ENCODE assay signal across 13 mouse cellular contexts in genomic region chr17:28041298-28041697, GRCm38 (mm10). TPM values are rescaled to one million over a fixed set of nuclear protein-coding genes. Genes with fewer than 3 reads are reported as not detected.
DNase-seq lines count a peak whose midpoint lies in the region; ATAC-seq and TF ChIP-seq lines count a peak whose summit lies in the region.
"Had no signal": no experiment of that assay in that cellular context is flagged by ENCODE, and none has a peak within 500 bp of the region (broad histone marks: within the 10 kb centered on the region; RNA-seq: fewer than 3 reads in every experiment).

No protein-coding gene starts in this region.

- TF ChIP-seq POLR2A in cerebellum, adult 2 months (IDR thresholded peaks at IDR 0.05; ENCODE audit: borderline replicate concordance, insufficient read depth, low read length), result no peak

- no peak for TF ChIP-seq CTCF in cerebellum, adult 2 months (IDR thresholded peaks at IDR 0.05; ENCODE audit: borderline replicate concordance, insufficient read depth, low read depth, low read length)

- peak overlapping the region; percentile 2 for H3K4me3 ChIP-seq in cerebellum, adult 2 months (replicated peaks; ENCODE audit: insufficient read depth, low read depth, low read length)
- H3K4me3 ChIP-seq in embryonic facial prominence, embryonic 10.5 days, result peak overlapping the region; percentile 36; the same call in 1 of the 2 replicates
- H3K4me3 ChIP-seq in hindbrain, embryonic 11.5 days (ENCODE audit: low read depth, low read length), result peak overlapping the region; percentile 17
- H3K4me3 ChIP-seq in midbrain, embryonic 14.5 days (replicated peaks; ENCODE audit: low read depth, low read length), result peak overlapping the region; percentile 38
- no peak overlapping the region for H3K4me3 ChIP-seq in intestine, embryonic 16.5 days (ENCODE audit: low read length)
- H3K4me3 ChIP-seq: liver, embryonic 15.5 days had no signal

- ATAC-seq in hindbrain, embryonic 11.5 days (ENCODE audit: low FRiP score), result no peak
- ATAC-seq in midbrain, embryonic 14.5 days (ENCODE audit: low FRiP score, low TSS enrichment), result no peak
- ATAC-seq in intestine, embryonic 16.5 days, result no peak

- H3K36me3 ChIP-seq in embryonic facial prominence, embryonic 10.5 days (replicated peaks), result peaks cover 55% of the 10 kb centered on the region
- H3K36me3 ChIP-seq in hindbrain, embryonic 11.5 days (ENCODE audit: control insufficient read depth, insufficient read depth, low read length), result no peaks in the 10 kb centered on the region
- H3K36me3 ChIP-seq in midbrain, embryonic 14.5 days (ENCODE audit: control insufficient read depth, insufficient read depth, low read length), result peaks cover 15% of the 10 kb centered on the region
- H3K36me3 ChIP-seq in intestine, embryonic 16.5 days (ENCODE audit: control insufficient read depth, insufficient read depth, low read length), result peaks cover 2% of the 10 kb centered on the region; the same call in 1 of the 2 replicates

- H3K9me3 ChIP-seq in embryonic facial prominence, embryonic 10.5 days, result no peaks in the 10 kb centered on the region
- H3K9me3 ChIP-seq in hindbrain, embryonic 11.5 days (ENCODE audit: control insufficient read depth, low read length), result no peaks in the 10 kb centered on the region
- H3K9me3 ChIP-seq in midbrain, embryonic 14.5 days (ENCODE audit: control insufficient read depth, low read length), result no peaks in the 10 kb centered on the region
- no peaks in the 10 kb centered on the region for H3K9me3 ChIP-seq in intestine, embryonic 16.5 days (ENCODE audit: control insufficient read depth, low read length)
- H3K9me3 ChIP-seq: liver, embryonic 15.5 days had no signal

- WGBS in cerebellum, adult 2 months, result 70% methylated on average over 13 of the region's 13 CpGs
- 83% methylated on average over 13 of the region's 13 CpGs for WGBS in embryonic facial prominence, embryonic 10.5 days
- 57% methylated on average over 13 of the region's 13 CpGs for WGBS in hindbrain, embryonic 11.5 days
- 52% methylated on average over 13 of the region's 13 CpGs for WGBS in midbrain, embryonic 14.5 days
- 85% methylated on average over 13 of the region's 13 CpGs for WGBS in intestine, embryonic 16.5 days

- no peak overlapping the region for H3K27ac ChIP-seq in cerebellum, adult 2 months (ENCODE audit: insufficient read depth, low read length)
- peak overlapping the region; percentile 74 for H3K27ac ChIP-seq in embryonic facial prominence, embryonic 10.5 days (replicated peaks)
- H3K27ac ChIP-seq in hindbrain, embryonic 11.5 days (ENCODE audit: low read depth, low read length), result peak overlapping the region; percentile 85
- peak overlapping the region; percentile 89 for H3K27ac ChIP-seq in midbrain, embryonic 14.5 days (replicated peaks; ENCODE audit: low read depth, low read length)
- H3K27ac ChIP-seq in intestine, embryonic 16.5 days (ENCODE audit: low read length), result no peak overlapping the region
- H3K27ac ChIP-seq: liver, embryonic 15.5 days; stomach, postnatal 0 days had no signal

- H3K9ac ChIP-seq in hindbrain, embryonic 11.5 days (ENCODE audit: low read depth, low read length), result peak overlapping the region; percentile 61
- peak overlapping the region; percentile 71 for H3K9ac ChIP-seq in midbrain, embryonic 14.5 days (replicated peaks; ENCODE audit: low read length)
- no peak overlapping the region for H3K9ac ChIP-seq in intestine, embryonic 16.5 days (ENCODE audit: low read depth, low read length)
- H3K9ac ChIP-seq: liver, embryonic 15.5 days had no signal

- no peak for DNase-seq in cerebellum, adult 2 months
- no peak for DNase-seq in cerebellum, adult 11 months
- DNase-seq in embryonic facial prominence, embryonic 10.5 days (ENCODE audit: low spot score), result no peak
- peak; percentile 52 for DNase-seq in hindbrain, embryonic 11.5 days (ENCODE audit: low spot score)
- peak; percentile 69 for DNase-seq in midbrain, embryonic 14.5 days
- no peak for DNase-seq in adrenal gland, postnatal 4 days (ENCODE audit: low spot score in 2 of 2)
- no peak for DNase-seq in testis, postnatal 10 days (ENCODE audit: low spot score)
- DNase-seq: cerebellum, postnatal 36 days; heart, adult 18-20 months; kidney, postnatal 25 days had no signal

- H3K4me2 ChIP-seq in hindbrain, embryonic 11.5 days (replicated peaks; ENCODE audit: low read depth, low read length), result peak overlapping the region; percentile 42
- H3K4me2 ChIP-seq in midbrain, embryonic 14.5 days (ENCODE audit: low read length), result peak overlapping the region; percentile 66
- no peak overlapping the region for H3K4me2 ChIP-seq in intestine, embryonic 16.5 days (ENCODE audit: low read depth, low read length)
- H3K4me2 ChIP-seq: liver, embryonic 15.5 days had no signal

- no peaks in the 10 kb centered on the region for H3K27me3 ChIP-seq in cerebellum, adult 2 months (ENCODE audit: control insufficient read depth, insufficient read depth, low read length)
- no peaks in the 10 kb centered on the region for H3K27me3 ChIP-seq in embryonic facial prominence, embryonic 10.5 days (replicated peaks; ENCODE audit: low read depth, poor library complexity, severe bottlenecking)
- no peaks in the 10 kb centered on the region for H3K27me3 ChIP-seq in hindbrain, embryonic 11.5 days (ENCODE audit: control insufficient read depth, insufficient read depth, low read length)
- H3K27me3 ChIP-seq in midbrain, embryonic 14.5 days (ENCODE audit: control insufficient read depth, insufficient read depth, low read length), result no peaks in the 10 kb centered on the region
- H3K27me3 ChIP-seq in intestine, embryonic 16.5 days (replicated peaks; ENCODE audit: control insufficient read depth, insufficient read depth, low read length), result no peaks in the 10 kb centered on the region
- H3K27me3 ChIP-seq: liver, embryonic 15.5 days had no signal

- H3K4me1 ChIP-seq in cerebellum, adult 2 months (ENCODE audit: control insufficient read depth, insufficient read depth, low read length), result peaks cover 42% of the 10 kb centered on the region
- peaks cover 54% of the 10 kb centered on the region for H3K4me1 ChIP-seq in embryonic facial prominence, embryonic 10.5 days
- H3K4me1 ChIP-seq in hindbrain, embryonic 11.5 days (replicated peaks; ENCODE audit: control insufficient read depth, insufficient read depth, low read length), result peaks cover 15% of the 10 kb centered on the region
- H3K4me1 ChIP-seq in midbrain, embryonic 14.5 days (ENCODE audit: control insufficient read depth, insufficient read depth, low read length), result peaks cover 37% of the 10 kb centered on the region
- no peaks in the 10 kb centered on the region for H3K4me1 ChIP-seq in intestine, embryonic 16.5 days (ENCODE audit: control insufficient read depth, insufficient read depth, low read length)
- H3K4me1 ChIP-seq: liver, embryonic 15.5 days had no signal

RNA-seq across cellular contexts. Expression of gene Tcp11, which starts 39.1 kb away (rescaled TPM):
- 0.43 and 0.70 TPM in 2 replicates for polyA plus RNA-seq in cerebellum, adult 2 months (2012; rRNA removed)
- polyA plus RNA-seq in embryonic facial prominence, embryonic 10.5 days (2016; fragmentation: Nextera tagmentation; extraction: Ambion mirVana), result 0.54 and 0.83 TPM in 2 replicates
- 0.99 and 1.3 TPM in 2 replicates for polyA plus RNA-seq in hindbrain, embryonic 11.5 days (2014; fragmentation: Nextera tagmentation; extraction: Ambion mirVana)
- 0.88 and 1.1 TPM in 2 replicates for polyA plus RNA-seq in midbrain, embryonic 14.5 days (2014; fragmentation: Nextera tagmentation; extraction: Ambion mirVana)
- total RNA-seq in adrenal gland, postnatal 4 days (2021), result 1 to 10 TPM in 1 of 2 experiments, under 1 TPM in 1; 0.31 to 3.3 TPM
- polyA plus RNA-seq in intestine, embryonic 16.5 days (2015; fragmentation: Nextera tagmentation; extraction: Ambion mirVana), result 1.6 TPM in 2 replicates

Comparison
In these comparisons a context has a peak if more than half of its experiments do, and no peak if none do; other contexts are left out.
1. DNase-seq: peak in hindbrain, embryonic 11.5 days (single experiment) and midbrain, embryonic 14.5 days (single experiment); none in cerebellum, adult 2 months (0 of 2), cerebellum, adult 11 months (single experiment), embryonic facial prominence, embryonic 10.5 days (single experiment), adrenal gland, postnatal 4 days (0 of 2) and testis, postnatal 10 days (single experiment).
2. H3K27ac ChIP-seq: peak in embryonic facial prominence, embryonic 10.5 days (single experiment), hindbrain, embryonic 11.5 days (single experiment) and midbrain, embryonic 14.5 days (single experiment); none in cerebellum, adult 2 months (single experiment) and intestine, embryonic 16.5 days (single experiment).